Mouse (Mus musculus): ENCODE data around the gene Cmc2. TPM values are rescaled to one million over a fixed set of nuclear protein-coding genes. Genes with fewer than 3 reads are reported as not detected.
A peak's percentile ranks its signal among the peaks of the same experiment; 100 is the strongest.

The Cmc2 gene
- polyA plus RNA-seq, 1 experiment = 81.1 TPM

- Histone ChIP-seq H3K4me3 (ENCODE audit: insufficient read depth, low read depth, low read length) (no peak overlapping the region), H3K4me1 (ENCODE audit: control insufficient read depth, insufficient read depth, insufficient read length, low read length) (no peaks in the 10 kb centered on the region), H3K27ac (replicated peaks; ENCODE audit: low read depth, low read length) (no peak overlapping the region)
Measured at GRCm38 (mm10) chr8:116881396-116881795, 39.9 kb downstream of the Cmc2 start.

- no peak overlapping the region for H3K27ac ChIP-seq (replicated peaks; ENCODE audit: low read depth, low read length)
- H3K4me1 ChIP-seq (ENCODE audit: control insufficient read depth, insufficient read depth, insufficient read length, low read length) = no peaks in the 10 kb centered on the region
- no peak overlapping the region for H3K4me3 ChIP-seq (ENCODE audit: insufficient read depth, low read depth, low read length)
Measured at GRCm38 (mm10) chr8:116875798-116876450, 45.3 kb downstream of the Cmc2 start.

GRCm38 (mm10) chr8:116873986-116874385 is 47.3 kb downstream of the Cmc2 start:
- no peak overlapping the region for H3K27ac ChIP-seq (replicated peaks; ENCODE audit: low read depth, low read length)
- no peak overlapping the region for H3K4me3 ChIP-seq (ENCODE audit: insufficient read depth, low read depth, low read length)
- H3K4me1 ChIP-seq (ENCODE audit: control insufficient read depth, insufficient read depth, insufficient read length, low read length) = no peaks in the 10 kb centered on the region

GRCm38 (mm10) chr8:116873586-116873985 is 47.7 kb downstream of the Cmc2 start:
- Histone ChIP-seq H3K27ac (replicated peaks; ENCODE audit: low read depth, low read length) (no peak overlapping the region), H3K4me3 (ENCODE audit: insufficient read depth, low read depth, low read length) (no peak overlapping the region)

GRCm38 (mm10) chr8:116872761-116873342 is 48.4 kb downstream of the Cmc2 start:
- Histone ChIP-seq H3K27ac (replicated peaks; ENCODE audit: low read depth, low read length) (no peak overlapping the region), H3K4me1 (ENCODE audit: control insufficient read depth, insufficient read depth, insufficient read length, low read length) (no peaks in the 10 kb centered on the region), H3K4me3 (ENCODE audit: insufficient read depth, low read depth, low read length) (no peak overlapping the region)

More at GRCm38 (mm10) chr8:116873586-116873985, 47.7 kb downstream of the Cmc2 start:
- H3K4me1 ChIP-seq (ENCODE audit: control insufficient read depth, insufficient read depth, insufficient read length, low read length) = no peaks in the 10 kb centered on the region

GRCm38 (mm10) chr8:116868699-116869098 is 52.6 kb downstream of the Cmc2 start:
- H3K4me1 ChIP-seq (ENCODE audit: control insufficient read depth, insufficient read depth, insufficient read length, low read length) = no peaks in the 10 kb centered on the region
- no peak overlapping the region for H3K4me3 ChIP-seq (ENCODE audit: insufficient read depth, low read depth, low read length)
- H3K27ac ChIP-seq (replicated peaks; ENCODE audit: low read depth, low read length) = no peak overlapping the region

GRCm38 (mm10) chr8:116867321-116867720 is 53.9 kb downstream of the Cmc2 start:
- Histone ChIP-seq H3K27ac (replicated peaks; ENCODE audit: low read depth, low read length) (no peak overlapping the region), H3K4me3 (ENCODE audit: insufficient read depth, low read depth, low read length) (no peak overlapping the region; the same call in 1 of the 2 replicates)

GRCm38 (mm10) chr8:116866118-116866903 is 54.9 kb downstream of the Cmc2 start:
- Histone ChIP-seq H3K4me3 (ENCODE audit: insufficient read depth, low read depth, low read length) (peak overlapping the region; percentile 29), H3K27ac (replicated peaks; ENCODE audit: low read depth, low read length) (no peak overlapping the region), H3K4me1 (ENCODE audit: control insufficient read depth, insufficient read depth, insufficient read length, low read length) (no peaks in the 10 kb centered on the region)

More at GRCm38 (mm10) chr8:116867321-116867720, 53.9 kb downstream of the Cmc2 start:
- H3K4me1 ChIP-seq (ENCODE audit: control insufficient read depth, insufficient read depth, insufficient read length, low read length) = no peaks in the 10 kb centered on the region

GRCm38 (mm10) chr8:116864514-116864913 is 56.7 kb downstream of the Cmc2 start:
- Histone ChIP-seq H3K4me1 (ENCODE audit: control insufficient read depth, insufficient read depth, insufficient read length, low read length) (no peaks in the 10 kb centered on the region), H3K27ac (replicated peaks; ENCODE audit: low read depth, low read length) (no peak overlapping the region), H3K4me3 (ENCODE audit: insufficient read depth, low read depth, low read length) (no peak overlapping the region)

GRCm38 (mm10) chr8:116864022-116864387 is 57.2 kb downstream of the Cmc2 start:
- H3K4me3 ChIP-seq (ENCODE audit: insufficient read depth, low read depth, low read length) = no peak overlapping the region
- no peak overlapping the region for H3K27ac ChIP-seq (replicated peaks; ENCODE audit: low read depth, low read length)
- no peaks in the 10 kb centered on the region for H3K4me1 ChIP-seq (ENCODE audit: control insufficient read depth, insufficient read depth, insufficient read length, low read length)

- Histone ChIP-seq H3K27ac (replicated peaks; ENCODE audit: low read depth, low read length) (no peak overlapping the region), H3K4me1 (ENCODE audit: control insufficient read depth, insufficient read depth, insufficient read length, low read length) (no peaks in the 10 kb centered on the region), H3K4me3 (ENCODE audit: insufficient read depth, low read depth, low read length) (no peak overlapping the region)
Measured at GRCm38 (mm10) chr8:116863357-116864021, 57.8 kb downstream of the Cmc2 start.

GRCm38 (mm10) chr8:116862191-116862590 is 59.1 kb downstream of the Cmc2 start:
- H3K27ac ChIP-seq (replicated peaks; ENCODE audit: low read depth, low read length) = no peak overlapping the region
- H3K4me3 ChIP-seq (ENCODE audit: insufficient read depth, low read depth, low read length) = no peak overlapping the region
- H3K4me1 ChIP-seq (ENCODE audit: control insufficient read depth, insufficient read depth, insufficient read length, low read length) = no peaks in the 10 kb centered on the region

- no peak overlapping the region for H3K27ac ChIP-seq (replicated peaks; ENCODE audit: low read depth, low read length)
- no peak overlapping the region for H3K4me3 ChIP-seq (ENCODE audit: insufficient read depth, low read depth, low read length)
- no peaks in the 10 kb centered on the region for H3K4me1 ChIP-seq (ENCODE audit: control insufficient read depth, insufficient read depth, insufficient read length, low read length)
Measured at GRCm38 (mm10) chr8:116852042-116852441, 69.2 kb downstream of the Cmc2 start.

- Histone ChIP-seq H3K4me3 (ENCODE audit: insufficient read depth, low read depth, low read length) (no peak overlapping the region), H3K4me1 (ENCODE audit: control insufficient read depth, insufficient read depth, insufficient read length, low read length) (no peaks in the 10 kb centered on the region), H3K27ac (replicated peaks; ENCODE audit: low read depth, low read length) (no peak overlapping the region)
Measured at GRCm38 (mm10) chr8:116848042-116848441, 73.2 kb downstream of the Cmc2 start.

- no peak overlapping the region for H3K4me3 ChIP-seq (ENCODE audit: insufficient read depth, low read depth, low read length)
- H3K27ac ChIP-seq (replicated peaks; ENCODE audit: low read depth, low read length) = no peak overlapping the region
- H3K4me1 ChIP-seq (ENCODE audit: control insufficient read depth, insufficient read depth, insufficient read length, low read length) = no peaks in the 10 kb centered on the region
Measured at GRCm38 (mm10) chr8:116842678-116843077, 78.6 kb downstream of the Cmc2 start.
